Mouse (Mus musculus): ENCODE data around the gene Ppp2r1b. TPM values are rescaled to one million over a fixed set of nuclear protein-coding genes. Genes with fewer than 3 reads are reported as not detected.

Ppp2r1b gene
- polyA plus RNA-seq, 1 experiment, result 56.4 TPM

GRCm38 (mm10) chr9:50884741-50885599 is 39.9 kb downstream of the Ppp2r1b start:
- Histone ChIP-seq H3K9me3 (replicated peaks; ENCODE audit: control insufficient read depth, insufficient read depth, low read length, poor library complexity, severe bottlenecking) (no peaks in the 10 kb centered on the region), H3K27ac (ENCODE audit: insufficient read depth, low read length) (no peak overlapping the region), H3K4me3 (ENCODE audit: low read depth, low read length) (no peak overlapping the region), H3K36me3 (ENCODE audit: control insufficient read depth, insufficient read depth, low read length, poor library complexity, severe bottlenecking) (peaks cover 6% of the 10 kb centered on the region), H3K4me1 (ENCODE audit: control insufficient read depth, insufficient read depth, low read length) (peaks cover 2% of the 10 kb centered on the region), H3K27me3 (ENCODE audit: control insufficient read depth, insufficient read depth, low read length, poor library complexity, severe bottlenecking) (no peaks in the 10 kb centered on the region), H3K9ac (ENCODE audit: low read depth, poor library complexity, severe bottlenecking) (no peak overlapping the region)
- TF ChIP-seq EP300 (IDR thresholded peaks at IDR 0.05; ENCODE audit: insufficient read depth, low read depth, low read length) (no peak), CTCF (IDR thresholded peaks at IDR 0.05; ENCODE audit: low read depth, low read length) (no peak), POLR2A (IDR thresholded peaks at IDR 0.05; ENCODE audit: insufficient read depth, low read length) (no peak)

- Histone ChIP-seq H3K4me1 (ENCODE audit: control insufficient read depth, insufficient read depth, low read length) (peaks cover 2% of the 10 kb centered on the region), H3K4me3 (ENCODE audit: low read depth, low read length) (no peak overlapping the region), H3K9me3 (replicated peaks; ENCODE audit: control insufficient read depth, insufficient read depth, low read length, poor library complexity, severe bottlenecking) (no peaks in the 10 kb centered on the region), H3K27ac (ENCODE audit: insufficient read depth, low read length) (no peak overlapping the region), H3K9ac (ENCODE audit: low read depth, poor library complexity, severe bottlenecking) (no peak overlapping the region), H3K27me3 (ENCODE audit: control insufficient read depth, insufficient read depth, low read length, poor library complexity, severe bottlenecking) (no peaks in the 10 kb centered on the region), H3K36me3 (ENCODE audit: control insufficient read depth, insufficient read depth, low read length, poor library complexity, severe bottlenecking) (no peaks in the 10 kb centered on the region; the same call in 1 of the 2 replicates)
- TF ChIP-seq EP300 (IDR thresholded peaks at IDR 0.05; ENCODE audit: insufficient read depth, low read depth, low read length) (no peak), CTCF (IDR thresholded peaks at IDR 0.05; ENCODE audit: low read depth, low read length) (no peak), POLR2A (IDR thresholded peaks at IDR 0.05; ENCODE audit: insufficient read depth, low read length) (no peak)
These were observed 40.5 kb downstream of the Ppp2r1b start for GRCm38 (mm10) chr9:50885600-50885987.

- Histone ChIP-seq H3K27me3 (ENCODE audit: control insufficient read depth, insufficient read depth, low read length, poor library complexity, severe bottlenecking) (no peaks in the 10 kb centered on the region), H3K4me3 (ENCODE audit: low read depth, low read length) (no peak overlapping the region), H3K9me3 (replicated peaks; ENCODE audit: control insufficient read depth, insufficient read depth, low read length, poor library complexity, severe bottlenecking) (no peaks in the 10 kb centered on the region), H3K36me3 (ENCODE audit: control insufficient read depth, insufficient read depth, low read length, poor library complexity, severe bottlenecking) (no peaks in the 10 kb centered on the region), H3K9ac (ENCODE audit: low read depth, poor library complexity, severe bottlenecking) (no peak overlapping the region), H3K27ac (ENCODE audit: insufficient read depth, low read length) (no peak overlapping the region), H3K4me1 (ENCODE audit: control insufficient read depth, insufficient read depth, low read length) (peaks cover 2% of the 10 kb centered on the region)
- TF ChIP-seq CTCF (IDR thresholded peaks at IDR 0.05; ENCODE audit: low read depth, low read length), result no peak
- TF ChIP-seq EP300 (IDR thresholded peaks at IDR 0.05; ENCODE audit: insufficient read depth, low read depth, low read length), result no peak
- no peak for TF ChIP-seq POLR2A (IDR thresholded peaks at IDR 0.05; ENCODE audit: insufficient read depth, low read length)
These were observed 41.8 kb downstream of the Ppp2r1b start for GRCm38 (mm10) chr9:50886870-50887269.

GRCm38 (mm10) chr9:50887351-50887750 is 42.2 kb downstream of the Ppp2r1b start:
- Histone ChIP-seq H3K4me1 (ENCODE audit: control insufficient read depth, insufficient read depth, low read length) (peaks cover 2% of the 10 kb centered on the region), H3K9ac (ENCODE audit: low read depth, poor library complexity, severe bottlenecking) (no peak overlapping the region), H3K27ac (ENCODE audit: insufficient read depth, low read length) (no peak overlapping the region), H3K27me3 (ENCODE audit: control insufficient read depth, insufficient read depth, low read length, poor library complexity, severe bottlenecking) (no peaks in the 10 kb centered on the region), H3K36me3 (ENCODE audit: control insufficient read depth, insufficient read depth, low read length, poor library complexity, severe bottlenecking) (no peaks in the 10 kb centered on the region; the same call in 1 of the 2 replicates), H3K4me3 (ENCODE audit: low read depth, low read length) (no peak overlapping the region), H3K9me3 (replicated peaks; ENCODE audit: control insufficient read depth, insufficient read depth, low read length, poor library complexity, severe bottlenecking) (no peaks in the 10 kb centered on the region)
- TF ChIP-seq CTCF (IDR thresholded peaks at IDR 0.05; ENCODE audit: low read depth, low read length) (no peak), POLR2A (IDR thresholded peaks at IDR 0.05; ENCODE audit: insufficient read depth, low read length) (no peak), EP300 (IDR thresholded peaks at IDR 0.05; ENCODE audit: insufficient read depth, low read depth, low read length) (no peak)

GRCm38 (mm10) chr9:50889211-50889610 is 44.1 kb downstream of the Ppp2r1b start:
- Histone ChIP-seq H3K9ac (ENCODE audit: low read depth, poor library complexity, severe bottlenecking) (no peak overlapping the region), H3K36me3 (ENCODE audit: control insufficient read depth, insufficient read depth, low read length, poor library complexity, severe bottlenecking) (no peaks in the 10 kb centered on the region; the same call in 1 of the 2 replicates)

GRCm38 (mm10) chr9:50889964-50890363 is 44.9 kb downstream of the Ppp2r1b start:
- TF ChIP-seq EP300 (IDR thresholded peaks at IDR 0.05; ENCODE audit: insufficient read depth, low read depth, low read length) (no peak), POLR2A (IDR thresholded peaks at IDR 0.05; ENCODE audit: insufficient read depth, low read length) (no peak), CTCF (IDR thresholded peaks at IDR 0.05; ENCODE audit: low read depth, low read length) (no peak)
- Histone ChIP-seq H3K9ac (ENCODE audit: low read depth, poor library complexity, severe bottlenecking) (no peak overlapping the region), H3K27me3 (ENCODE audit: control insufficient read depth, insufficient read depth, low read length, poor library complexity, severe bottlenecking) (no peaks in the 10 kb centered on the region), H3K36me3 (ENCODE audit: control insufficient read depth, insufficient read depth, low read length, poor library complexity, severe bottlenecking) (no peaks in the 10 kb centered on the region; the same call in 1 of the 2 replicates), H3K4me3 (ENCODE audit: low read depth, low read length) (no peak overlapping the region), H3K9me3 (replicated peaks; ENCODE audit: control insufficient read depth, insufficient read depth, low read length, poor library complexity, severe bottlenecking) (no peaks in the 10 kb centered on the region), H3K27ac (ENCODE audit: insufficient read depth, low read length) (no peak overlapping the region), H3K4me1 (ENCODE audit: control insufficient read depth, insufficient read depth, low read length) (peaks cover under 1% of the 10 kb centered on the region)

More at GRCm38 (mm10) chr9:50889211-50889610, 44.1 kb downstream of the Ppp2r1b start:
- Histone ChIP-seq H3K27me3 (ENCODE audit: control insufficient read depth, insufficient read depth, low read length, poor library complexity, severe bottlenecking) (no peaks in the 10 kb centered on the region), H3K9me3 (replicated peaks; ENCODE audit: control insufficient read depth, insufficient read depth, low read length, poor library complexity, severe bottlenecking) (no peaks in the 10 kb centered on the region), H3K4me3 (ENCODE audit: low read depth, low read length) (no peak overlapping the region), H3K27ac (ENCODE audit: insufficient read depth, low read length) (no peak overlapping the region), H3K4me1 (ENCODE audit: control insufficient read depth, insufficient read depth, low read length) (peaks cover 2% of the 10 kb centered on the region)
- TF ChIP-seq CTCF (IDR thresholded peaks at IDR 0.05; ENCODE audit: low read depth, low read length), result no peak
- no peak for TF ChIP-seq EP300 (IDR thresholded peaks at IDR 0.05; ENCODE audit: insufficient read depth, low read depth, low read length)

Data from ES-Bruce4 (cell line).